Mouse (Mus musculus) liver, adult 2 months (tissue): ENCODE data around the gene Foxj1.

Experiments
- CTCF ChIP-seq: fragments of 200-500 bp; IDR thresholded peaks from 2 replicates; pipeline ENCODE4 v1.5.1; 2011; ENCODE audit warnings: low read depth, low read length, control low read depth
- POLR2A ChIP-seq: fragments of 200-500 bp; IDR thresholded peaks from 2 replicates; pipeline ENCODE4 v1.6.1; 2011; ENCODE audit warnings: low read length, control low read depth; ENCODE audit not compliant: insufficient read depth; ENCODE audit errors: extremely low read depth

GRCm38 (mm10) chr11:116353535-116353934, 18.3 kb upstream of the Foxj1 start:
- TF ChIP-seq CTCF (no peak), POLR2A (no peak)
